Mouse (Mus musculus) midbrain, embryonic 14.5 days (tissue): ENCODE measurements at regions not wholly inside any gene's neighbourhood (a gene's known extent, or its start where the extent isn't known, plus 50 kb on each side); places are given as distances from the start of the nearest gene placed in this dataset.

ENCODE experiments used
- ATAC-seq: fragments of 200-750 bp; cut with Nextera tagmentation; 2 replicates; pipeline ENCODE4 v1.8.0; 2017; ENCODE audit warnings: moderate number of reproducible peaks, moderate library complexity; ENCODE audit not compliant: low FRiP score, low TSS enrichment
- DNase-seq: peaks from one replicate; pipeline ENCODE4 v3.0.0-alpha.2; 2015
- H3K27ac ChIP-seq: fragments of 300-500 bp; sonication (generic); replicated peaks from 2 replicates; pipeline ENCODE4 v1.5.1; 2014; ENCODE audit warnings: mild to moderate bottlenecking, low read depth, low read length, moderate library complexity
- H3K27me3 ChIP-seq: fragments of 300-500 bp; sonication (generic); 2 replicates; pipeline ENCODE4 v1.6.1; 2014; ENCODE audit warnings: low read length, control low read depth, mixed read lengths; ENCODE audit not compliant: control insufficient read depth, insufficient read depth
- H3K36me3 ChIP-seq: fragments of 300-500 bp; sonication (generic); 2 replicates; pipeline ENCODE4 v1.6.1; 2014; ENCODE audit warnings: low read length, control low read depth; ENCODE audit not compliant: control insufficient read depth, insufficient read depth
- H3K4me1 ChIP-seq: fragments of 300-500 bp; sonication (generic); 2 replicates; pipeline ENCODE4 v1.6.1; 2014; ENCODE audit warnings: mild to moderate bottlenecking, antibody characterized with exemption, low read length, control low read depth; ENCODE audit not compliant: control insufficient read depth, insufficient read depth
- H3K4me2 ChIP-seq: fragments of 300-500 bp; sonication (generic); 2 replicates; pipeline ENCODE4 v1.6.1; 2014; ENCODE audit warnings: mild to moderate bottlenecking, low read length, moderate library complexity
- H3K4me3 ChIP-seq: fragments of 300-500 bp; sonication (generic); replicated peaks from 2 replicates; pipeline ENCODE4 v1.5.1; 2014; ENCODE audit warnings: low read depth, low read length
- H3K9ac ChIP-seq: fragments of 300-500 bp; sonication (generic); replicated peaks from 2 replicates; pipeline ENCODE4 v1.6.1; 2014; ENCODE audit warnings: mild to moderate bottlenecking, low read length, moderate library complexity
- H3K9me3 ChIP-seq: fragments of 300-500 bp; sonication (generic); 2 replicates; pipeline ENCODE4 v1.6.1; 2016; ENCODE audit warnings: low read length, control low read depth, mixed read lengths; ENCODE audit not compliant: control insufficient read depth
- WGBS: fragments of 180-500 bp; shearing (Covaris S2); extraction: QIAGEN DNeasy Blood & Tissue Kit; methylation state at CpG from one replicate; pipeline ENCODE4 v1.1.7; 2014; 5-methylcytosine and 5-hydroxymethylcytosine counted together

- H3K4me2 ChIP-seq = no peak overlapping the region
- H3K27me3 ChIP-seq = no peaks in the 10 kb centered on the region
- H3K4me3 ChIP-seq = no peak overlapping the region
- no peak overlapping the region for H3K9ac ChIP-seq
- H3K9me3 ChIP-seq = no peaks in the 10 kb centered on the region
- H3K27ac ChIP-seq = no peak overlapping the region
- WGBS = 79% methylated on average over 8 of the region's 8 CpGs
- no peak for ATAC-seq
- no peaks in the 10 kb centered on the region for H3K4me1 ChIP-seq
- H3K36me3 ChIP-seq = no peaks in the 10 kb centered on the region
- DNase-seq = no peak
These were observed 57.0 kb upstream of the Kdm7a start for GRCm38 (mm10) chr6:39263615-39264014.

GRCm38 (mm10) chr6:39261951-39262350 is 55.4 kb upstream of the Kdm7a start:
- Histone ChIP-seq H3K4me1 (peaks cover 6% of the 10 kb centered on the region; the same call in 1 of the 2 replicates), H3K27me3 (no peaks in the 10 kb centered on the region), H3K36me3 (no peaks in the 10 kb centered on the region), H3K9me3 (no peaks in the 10 kb centered on the region), H3K4me2 (no peak overlapping the region), H3K27ac (no peak overlapping the region), H3K9ac (no peak overlapping the region), H3K4me3 (no peak overlapping the region)
- ATAC-seq = no peak
- WGBS = 84% methylated on average over 8 of the region's 8 CpGs
- no peak for DNase-seq

GRCm38 (mm10) chr6:39260480-39260879 is 53.9 kb upstream of the Kdm7a start:
- H3K9ac ChIP-seq = no peak overlapping the region
- peaks cover 6% of the 10 kb centered on the region; the same call in 1 of the 2 replicates for H3K4me1 ChIP-seq
- no peaks in the 10 kb centered on the region for H3K36me3 ChIP-seq
- WGBS = 93% methylated on average over 4 of the region's 4 CpGs
- DNase-seq = no peak
- no peak overlapping the region for H3K4me3 ChIP-seq
- no peaks in the 10 kb centered on the region for H3K9me3 ChIP-seq
- no peak for ATAC-seq
- no peaks in the 10 kb centered on the region for H3K27me3 ChIP-seq
- no peak overlapping the region for H3K27ac ChIP-seq
- H3K4me2 ChIP-seq = no peak overlapping the region

GRCm38 (mm10) chr6:39259129-39259528 is 52.5 kb upstream of the Kdm7a start:
- Histone ChIP-seq H3K27me3 (no peaks in the 10 kb centered on the region), H3K4me2 (no peak overlapping the region), H3K9me3 (no peaks in the 10 kb centered on the region), H3K4me1 (peaks cover 6% of the 10 kb centered on the region; the same call in 1 of the 2 replicates), H3K27ac (no peak overlapping the region), H3K9ac (no peak overlapping the region), H3K36me3 (no peaks in the 10 kb centered on the region), H3K4me3 (no peak overlapping the region)
- WGBS = 97% methylated on average over 1 of the region's 1 CpGs
- DNase-seq (no peak), ATAC-seq (no peak)

- DNase-seq = no peak
- H3K4me1 ChIP-seq = peaks cover 6% of the 10 kb centered on the region; the same call in 1 of the 2 replicates
- 93% methylated on average over 4 of the region's 4 CpGs for WGBS
These were observed 52.1 kb upstream of the Kdm7a start for GRCm38 (mm10) chr6:39258656-39259055.

GRCm38 (mm10) chr6:39257667-39258395 is 51.2 kb upstream of the Kdm7a start:
- Histone ChIP-seq H3K9ac (no peak overlapping the region; the same call in 1 of the 2 replicates), H3K27ac (peak overlapping the region; percentile 84; the same call in 1 of the 2 replicates), H3K4me2 (peak overlapping the region; percentile 88), H3K27me3 (no peaks in the 10 kb centered on the region), H3K4me3 (peak overlapping the region; percentile 49), H3K4me1 (peaks cover 6% of the 10 kb centered on the region; the same call in 1 of the 2 replicates), H3K9me3 (no peaks in the 10 kb centered on the region), H3K36me3 (no peaks in the 10 kb centered on the region)
- WGBS = 47% methylated on average over 7 of the region's 7 CpGs
- ATAC-seq (no peak), DNase-seq (no peak)

More at GRCm38 (mm10) chr6:39258656-39259055, 52.1 kb upstream of the Kdm7a start:
- Histone ChIP-seq H3K4me3 (no peak overlapping the region), H3K9ac (no peak overlapping the region), H3K4me2 (no peak overlapping the region), H3K36me3 (no peaks in the 10 kb centered on the region), H3K9me3 (no peaks in the 10 kb centered on the region), H3K27ac (no peak overlapping the region), H3K27me3 (no peaks in the 10 kb centered on the region)
- no peak for ATAC-seq

- peak; percentile 72 for DNase-seq
- H3K27ac ChIP-seq = peak overlapping the region; percentile 84
- under 1% methylated on average over 18 of the region's 18 CpGs for WGBS
- H3K4me2 ChIP-seq = peak overlapping the region; percentile 88
- peak overlapping the region; percentile 44 for H3K9ac ChIP-seq
- H3K9me3 ChIP-seq = no peaks in the 10 kb centered on the region
- peak; percentile 77 for ATAC-seq
- peak overlapping the region; percentile 49 for H3K4me3 ChIP-seq
- no peaks in the 10 kb centered on the region for H3K36me3 ChIP-seq
- H3K27me3 ChIP-seq = no peaks in the 10 kb centered on the region
- peaks cover 6% of the 10 kb centered on the region; the same call in 1 of the 2 replicates for H3K4me1 ChIP-seq
These were observed 50.6 kb upstream of the Kdm7a start for GRCm38 (mm10) chr6:39257111-39257571.

GRCm38 (mm10) chr6:39256304-39257103 is 49.9 kb upstream of the Kdm7a start:
- DNase-seq = peak; percentile 93
- no peaks in the 10 kb centered on the region for H3K9me3 ChIP-seq
- ATAC-seq = peak; percentile 91
- 4% methylated on average over 48 of the region's 48 CpGs for WGBS
- peak overlapping the region; percentile 49 for H3K4me3 ChIP-seq
- no peaks in the 10 kb centered on the region for H3K27me3 ChIP-seq
- H3K4me2 ChIP-seq = peak overlapping the region; percentile 88
- no peaks in the 10 kb centered on the region for H3K36me3 ChIP-seq
- H3K9ac ChIP-seq = peak overlapping the region; percentile 44
- peak overlapping the region; percentile 84 for H3K27ac ChIP-seq
- peaks cover 6% of the 10 kb centered on the region; the same call in 1 of the 2 replicates for H3K4me1 ChIP-seq
